Mouse (Mus musculus) cortical plate, adult 2 months (tissue): ENCODE data around the gene Ctnnb1.

Experiments used
- CTCF ChIP-seq: fragments of 200-500 bp; IDR thresholded peaks from 2 replicates; pipeline ENCODE4 v1.5.1; 2011; ENCODE audit warnings: mild to moderate bottlenecking, control low read depth, low read length; ENCODE audit not compliant: insufficient read depth; ENCODE audit errors: extremely low read depth
- POLR2A ChIP-seq: fragments of 200-500 bp; IDR thresholded peaks from 2 replicates; pipeline ENCODE4 v1.6.1; 2011; ENCODE audit warnings: mild to moderate bottlenecking, low read length, control low read depth; ENCODE audit not compliant: insufficient read depth; ENCODE audit errors: extremely low read depth

DNA sequence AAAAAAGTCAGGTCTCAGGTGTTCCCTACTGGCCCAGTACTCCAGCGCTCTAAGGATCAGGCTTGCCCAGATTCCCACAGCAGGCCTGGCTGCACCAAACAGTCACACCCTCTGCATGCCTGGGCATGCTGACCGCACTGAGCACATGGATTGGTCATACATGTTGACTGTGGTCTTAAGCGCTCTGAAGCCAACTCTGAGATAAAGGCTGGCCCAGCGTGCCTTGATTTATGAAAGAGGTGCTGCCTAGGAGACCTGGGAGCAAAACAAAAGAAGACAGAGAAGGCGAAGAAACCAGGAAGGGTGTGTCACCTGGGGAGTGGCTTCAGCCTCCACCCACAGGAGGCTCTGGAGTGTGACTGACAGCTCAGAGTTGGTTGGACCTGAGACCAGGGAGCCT is 9.9 kb upstream of the Ctnnb1 start:
- TF ChIP-seq CTCF (no peak), POLR2A (no peak)
